Mouse (Mus musculus) layer of hippocampus, postnatal 25 days (tissue): ENCODE results near the gene Cacna2d1. TPM values are rescaled to one million over a fixed set of nuclear protein-coding genes. Genes with fewer than 3 reads are reported as not detected.

Source experiments
- DNase-seq, 2 experiments: peaks; one replicate each; pipeline ENCODE4 v3.0.0; 2022; ENCODE audit warnings: mixed read lengths in 2 of 2, low spot score in 1 of 2; ENCODE audit errors: extremely low spot score in 1 of 2
- total RNA-seq, 2 experiments: library from RNA; stranded (reverse); gene quantifications; 2 replicates each; pipeline ENCODE4 v1.2.3; 2021

Cacna2d1 gene
- total RNA-seq, 2 experiments from 2014 or later: 137 to 156 TPM

- DNase-seq: no peak
Observed at GRCm38 (mm10) chr5:16135986-16136385, 201.5 kb downstream of the Cacna2d1 start.

GRCm38 (mm10) chr5:16136839-16137238 lies 202.3 kb downstream of the Cacna2d1 start:
- no peak for DNase-seq

- DNase-seq: no peak
Observed at GRCm38 (mm10) chr5:16146602-16147001, 212.1 kb downstream of the Cacna2d1 start.

- no peak for DNase-seq
Observed at GRCm38 (mm10) chr5:16155375-16156284, 221.1 kb downstream of the Cacna2d1 start.

GRCm38 (mm10) chr5:16163270-16163669 lies 228.8 kb downstream of the Cacna2d1 start:
- DNase-seq: no peak

GRCm38 (mm10) chr5:16166117-16166867 lies 231.8 kb downstream of the Cacna2d1 start:
- no peak for DNase-seq

- no peak for DNase-seq
Observed at GRCm38 (mm10) chr5:16166868-16167267, 232.4 kb downstream of the Cacna2d1 start.

- DNase-seq: no peak
Observed at GRCm38 (mm10) chr5:16181041-16181440, 246.6 kb downstream of the Cacna2d1 start.

GRCm38 (mm10) chr5:16184064-16184463 lies 249.6 kb downstream of the Cacna2d1 start:
- DNase-seq: no peak

- DNase-seq: no peak
Observed at GRCm38 (mm10) chr5:16187931-16188330, 253.4 kb downstream of the Cacna2d1 start.

GRCm38 (mm10) chr5:16189878-16190277 lies 255.4 kb downstream of the Cacna2d1 start:
- no peak for DNase-seq

- no peak for DNase-seq
Observed at GRCm38 (mm10) chr5:16191165-16191564, 256.7 kb downstream of the Cacna2d1 start.

GRCm38 (mm10) chr5:16199816-16200215 lies 265.3 kb downstream of the Cacna2d1 start:
- DNase-seq: no peak

GRCm38 (mm10) chr5:16221960-16222359 lies 287.5 kb downstream of the Cacna2d1 start:
- DNase-seq: no peak

- no peak for DNase-seq
Observed at GRCm38 (mm10) chr5:16225359-16225758, 290.9 kb downstream of the Cacna2d1 start.

GRCm38 (mm10) chr5:16229384-16229783 lies 294.9 kb downstream of the Cacna2d1 start:
- no peak for DNase-seq

- DNase-seq: no peak
Observed at GRCm38 (mm10) chr5:16231477-16231876, 297.0 kb downstream of the Cacna2d1 start.

GRCm38 (mm10) chr5:16234891-16235290 lies 300.4 kb downstream of the Cacna2d1 start:
- no peak for DNase-seq

- no peak for DNase-seq
Observed at GRCm38 (mm10) chr5:16235864-16236263, 301.4 kb downstream of the Cacna2d1 start.

GRCm38 (mm10) chr5:16236608-16237007 lies 302.1 kb downstream of the Cacna2d1 start:
- DNase-seq: no peak

- DNase-seq: no peak
Observed at GRCm38 (mm10) chr5:16237972-16238371, 303.5 kb downstream of the Cacna2d1 start.
